Mouse (Mus musculus) splenic B cell, adult 2 months (primary cell): ENCODE data around the gene Pde4b.
"Not testable (repeated sequence)": the region's sequence is repeated elsewhere in the genome, so short reads cannot be mapped to it uniquely, and the experiment has no call there.

Experiments
- DNase-seq: peaks from one replicate; pipeline ENCODE4 v3.0.0-alpha.2; 2011; ENCODE audit warnings: low read depth, low spot score
- H3K27me3 ChIP-seq: 2 replicates; pipeline ENCODE4 v1.6.1; 2012; ENCODE audit warnings: mild to moderate bottlenecking, low read length, moderate library complexity, mixed read lengths; ENCODE audit not compliant: control insufficient read depth, poor library complexity, insufficient read depth, severe bottlenecking
- H3K36me3 ChIP-seq: 2 replicates; pipeline ENCODE4 v1.6.1; 2012; ENCODE audit warnings: mild to moderate bottlenecking, low read length, moderate library complexity, mixed read lengths; ENCODE audit not compliant: control insufficient read depth, poor library complexity, insufficient read depth, severe bottlenecking

The Pde4b gene

GRCm38 (mm10) chr4:102483354-102484018, 396.1 kb downstream of the Pde4b start:
- Histone ChIP-seq H3K27me3 (no peaks in the 10 kb centered on the region), H3K36me3 (no peaks in the 10 kb centered on the region)
- no peak for DNase-seq

GRCm38 (mm10) chr4:102484738-102485137, 397.4 kb downstream of the Pde4b start:
- DNase-seq: no peak
- no peaks in the 10 kb centered on the region for H3K27me3 ChIP-seq

GRCm38 (mm10) chr4:102486134-102486920, 399.0 kb downstream of the Pde4b start:
- DNase-seq: peak; percentile 55
- no peaks in the 10 kb centered on the region for H3K36me3 ChIP-seq
- no peaks in the 10 kb centered on the region for H3K27me3 ChIP-seq

More at GRCm38 (mm10) chr4:102484738-102485137, 397.4 kb downstream of the Pde4b start:
- no peaks in the 10 kb centered on the region for H3K36me3 ChIP-seq

- DNase-seq: no peak
- H3K36me3 ChIP-seq: no peaks in the 10 kb centered on the region
Measured at GRCm38 (mm10) chr4:102486921-102487240, 399.5 kb downstream of the Pde4b start.

GRCm38 (mm10) chr4:102488000-102488399, 400.7 kb downstream of the Pde4b start:
- Histone ChIP-seq H3K27me3 (no peaks in the 10 kb centered on the region), H3K36me3 (no peaks in the 10 kb centered on the region)
- DNase-seq: no peak

More at GRCm38 (mm10) chr4:102486921-102487240, 399.5 kb downstream of the Pde4b start:
- no peaks in the 10 kb centered on the region for H3K27me3 ChIP-seq

- no peak for DNase-seq
- no peaks in the 10 kb centered on the region for H3K36me3 ChIP-seq
- no peaks in the 10 kb centered on the region for H3K27me3 ChIP-seq
Measured at GRCm38 (mm10) chr4:102491468-102492123, 404.3 kb downstream of the Pde4b start.

GRCm38 (mm10) chr4:102492911-102493310, 405.6 kb downstream of the Pde4b start:
- no peaks in the 10 kb centered on the region for H3K36me3 ChIP-seq
- no peak for DNase-seq
- H3K27me3 ChIP-seq: no peaks in the 10 kb centered on the region

GRCm38 (mm10) chr4:102493342-102494128, 406.2 kb downstream of the Pde4b start:
- no peaks in the 10 kb centered on the region for H3K36me3 ChIP-seq
- DNase-seq: peak; percentile 79
- no peaks in the 10 kb centered on the region for H3K27me3 ChIP-seq

GRCm38 (mm10) chr4:102494203-102494602, 406.9 kb downstream of the Pde4b start:
- not testable (repeated sequence) for H3K27me3 ChIP-seq, H3K36me3 ChIP-seq, DNase-seq

- no peak for DNase-seq
- no peaks in the 10 kb centered on the region for H3K27me3 ChIP-seq
- H3K36me3 ChIP-seq: no peaks in the 10 kb centered on the region
Measured at GRCm38 (mm10) chr4:102495001-102495400, 407.7 kb downstream of the Pde4b start.

- no peaks in the 10 kb centered on the region for H3K36me3 ChIP-seq
- DNase-seq: no peak
Measured at GRCm38 (mm10) chr4:102495474-102495873, 408.1 kb downstream of the Pde4b start.

GRCm38 (mm10) chr4:102496269-102497177, 409.2 kb downstream of the Pde4b start:
- DNase-seq: no peak
- H3K27me3 ChIP-seq: no peaks in the 10 kb centered on the region
- H3K36me3 ChIP-seq: no peaks in the 10 kb centered on the region

More at GRCm38 (mm10) chr4:102495474-102495873, 408.1 kb downstream of the Pde4b start:
- H3K27me3 ChIP-seq: no peaks in the 10 kb centered on the region

GRCm38 (mm10) chr4:102497221-102497620, 409.9 kb downstream of the Pde4b start:
- no peak for DNase-seq
- Histone ChIP-seq H3K36me3 (no peaks in the 10 kb centered on the region), H3K27me3 (no peaks in the 10 kb centered on the region)
